Mouse (Mus musculus) bone marrow macrophage, adult 2 months (primary cell): ENCODE results near the gene Emp3. TPM values are rescaled to one million over a fixed set of nuclear protein-coding genes. Genes with fewer than 3 reads are reported as not detected.
A peak's percentile ranks its signal among the peaks of the same experiment; 100 is the strongest.
"Not testable (repeated sequence)": the region's sequence is repeated elsewhere in the genome, so short reads cannot be mapped to it uniquely, and the experiment has no call there.

ENCODE experiments used
- H3K27ac ChIP-seq: 2 replicates; pipeline ENCODE4 v1.5.1; 2012; ENCODE audit warnings: low read depth, low read length; ENCODE audit not compliant: insufficient read depth
- H3K4me1 ChIP-seq: 2 replicates; pipeline ENCODE4 v1.6.1; 2012; ENCODE audit warnings: low read length; ENCODE audit not compliant: control insufficient read depth, insufficient read depth
- H3K4me3 ChIP-seq: 2 replicates; pipeline ENCODE4 v1.5.1; 2012; ENCODE audit warnings: mild to moderate bottlenecking, low read length, moderate library complexity; ENCODE audit not compliant: insufficient read depth
- CTCF ChIP-seq: IDR thresholded peaks from 2 replicates; pipeline ENCODE4 v1.5.1; 2012; ENCODE audit warnings: low read depth, mild to moderate bottlenecking, low read length, moderate library complexity
- POLR2A ChIP-seq: IDR thresholded peaks from 2 replicates; pipeline ENCODE4 v1.6.1; 2012; ENCODE audit warnings: mild to moderate bottlenecking, low read depth, low read length, borderline replicate concordance
- polyA plus RNA-seq: library from polyadenylated mRNA; stranded (reverse); fragments of >200 nt; gene quantifications from 2 replicates; pipeline ENCODE4 v1.2.4, GENCODE M21; 2012; ENCODE audit not compliant: missing spikeins, insufficient read depth, insufficient read length

Gene Emp3
- polyA plus RNA-seq, 1 experiment = 697 TPM

- no peak overlapping the region for H3K4me3 ChIP-seq
- TF ChIP-seq CTCF = no peak
- no peak for TF ChIP-seq POLR2A
- H3K4me1 ChIP-seq = peaks cover 12% of the 10 kb centered on the region
- H3K27ac ChIP-seq = no peak overlapping the region
These were observed 4.9 kb downstream of the Emp3 start for GRCm38 (mm10) chr7:45916056-45917003.

- no peak overlapping the region for H3K27ac ChIP-seq
- TF ChIP-seq POLR2A (no peak), CTCF (no peak)
- H3K4me3 ChIP-seq = no peak overlapping the region
- H3K4me1 ChIP-seq = peaks cover 12% of the 10 kb centered on the region
These were observed 6.2 kb downstream of the Emp3 start for GRCm38 (mm10) chr7:45915011-45915410.

- H3K27ac ChIP-seq = no peak overlapping the region
- peaks cover 19% of the 10 kb centered on the region for H3K4me1 ChIP-seq
- no peak overlapping the region for H3K4me3 ChIP-seq
- no peak for TF ChIP-seq POLR2A
- TF ChIP-seq CTCF = no peak
These were observed 7.1 kb downstream of the Emp3 start for GRCm38 (mm10) chr7:45914067-45914466.

- Histone ChIP-seq H3K4me3 (no peak overlapping the region), H3K27ac (no peak overlapping the region), H3K4me1 (peaks cover 21% of the 10 kb centered on the region)
- TF ChIP-seq POLR2A = no peak
- TF ChIP-seq CTCF = no peak
These were observed 12.1 kb downstream of the Emp3 start for GRCm38 (mm10) chr7:45909145-45909544.

GRCm38 (mm10) chr7:45908384-45908783 is 12.8 kb downstream of the Emp3 start:
- peak overlapping the region; percentile 35; the same call in 1 of the 2 replicates for H3K27ac ChIP-seq
- H3K4me3 ChIP-seq = no peak overlapping the region
- peaks cover 21% of the 10 kb centered on the region for H3K4me1 ChIP-seq
- TF ChIP-seq POLR2A (no peak), CTCF (no peak)

GRCm38 (mm10) chr7:45906622-45907021 is 14.6 kb downstream of the Emp3 start:
- TF ChIP-seq CTCF (no peak), POLR2A (no peak)
- Histone ChIP-seq H3K27ac (no peak overlapping the region), H3K4me3 (no peak overlapping the region), H3K4me1 (peaks cover 21% of the 10 kb centered on the region)

- H3K27ac ChIP-seq = no peak overlapping the region
- H3K4me1 ChIP-seq = 0 out of 2 replicates have a peak, but pooled peaks cover 3% of the 10 kb centered on the region
- TF ChIP-seq CTCF (no peak), POLR2A (no peak)
- H3K4me3 ChIP-seq = no peak overlapping the region
These were observed 18.7 kb downstream of the Emp3 start for GRCm38 (mm10) chr7:45902481-45903002.

GRCm38 (mm10) chr7:45901562-45901961 is 19.6 kb downstream of the Emp3 start:
- Histone ChIP-seq H3K4me1 (0 out of 2 replicates have a peak, but pooled peaks cover 3% of the 10 kb centered on the region), H3K4me3 (no peak overlapping the region), H3K27ac (no peak overlapping the region)
- TF ChIP-seq CTCF = no peak
- TF ChIP-seq POLR2A = no peak

GRCm38 (mm10) chr7:45898125-45898524 is 23.1 kb downstream of the Emp3 start:
- peak overlapping the region; percentile 63 for H3K4me3 ChIP-seq
- H3K4me1 ChIP-seq, H3K27ac ChIP-seq: not testable (repeated sequence)

GRCm38 (mm10) chr7:45897258-45897757 is 23.9 kb downstream of the Emp3 start:
- Histone ChIP-seq H3K27ac (peak overlapping the region; percentile 78), H3K4me3 (peak overlapping the region; percentile 63), H3K4me1 (peaks cover 7% of the 10 kb centered on the region; the same call in 1 of the 2 replicates)
- no peak for TF ChIP-seq CTCF
- TF ChIP-seq POLR2A = 0 out of 2 replicates have a peak, but pooled peaks have one; percentile 28
